Mouse (Mus musculus) myocyte (in vitro differentiated cells): ENCODE measurements around the gene Nampt.

Source experiments
- CEBPB ChIP-seq: IDR thresholded peaks from 2 replicates; pipeline ENCODE4 v1.6.1; 2011; ENCODE audit warnings: mild to moderate bottlenecking, moderate library complexity; ENCODE audit not compliant: poor library complexity, insufficient read depth, severe bottlenecking
- E2F4 ChIP-seq: IDR thresholded peaks from one replicate; pipeline ENCODE4 v1.6.1; 2011; ENCODE audit warnings: mild to moderate bottlenecking, control low read depth, moderate library complexity; ENCODE audit not compliant: insufficient read depth
- MAX ChIP-seq: IDR thresholded peaks from one replicate; pipeline ENCODE4 v1.6.1; 2011; ENCODE audit warnings: low read depth, mild to moderate bottlenecking, control low read depth
- MYOD1 ChIP-seq, 3 experiments: IDR thresholded peaks; one replicate each; pipeline ENCODE4 v1.6.1; 2011; ENCODE audit warnings: control low read depth in 2 of 3, low read depth in 2 of 3, mild to moderate bottlenecking in 2 of 3, moderate library complexity in 1 of 3; ENCODE audit not compliant: insufficient read length in 2 of 3, control insufficient read depth in 1 of 3
- MYOG ChIP-seq, 3 experiments: IDR thresholded peaks; one replicate each; pipeline ENCODE4 v1.6.1; 2011; ENCODE audit warnings: control low read depth in 2 of 3, low read depth in 2 of 3, mild to moderate bottlenecking in 2 of 3; ENCODE audit not compliant: insufficient read length in 2 of 3, control insufficient read depth in 1 of 3, insufficient read depth in 1 of 3
- POLR2A ChIP-seq: IDR thresholded peaks from one replicate; pipeline ENCODE4 v1.6.1; 2011; ENCODE audit warnings: low read depth, mild to moderate bottlenecking, control low read depth, moderate library complexity; ENCODE audit not compliant: insufficient read length
- POLR2AphosphoS2 ChIP-seq: IDR thresholded peaks from one replicate; pipeline ENCODE4 v1.6.1; 2011; ENCODE audit warnings: low read depth, control low read depth; ENCODE audit not compliant: insufficient read length
- REST ChIP-seq: IDR thresholded peaks from one replicate; pipeline ENCODE4 v1.6.1; 2011; ENCODE audit warnings: mild to moderate bottlenecking, control low read depth, moderate library complexity; ENCODE audit not compliant: insufficient read depth, insufficient read length
- SRF ChIP-seq: IDR thresholded peaks from one replicate; pipeline ENCODE4 v1.6.1; 2011; ENCODE audit warnings: low read depth; ENCODE audit not compliant: control insufficient read depth, insufficient read length
- TCF12 ChIP-seq: IDR thresholded peaks from one replicate; pipeline ENCODE4 v1.6.1; 2011; ENCODE audit warnings: mild to moderate bottlenecking, control low read depth; ENCODE audit not compliant: poor library complexity, insufficient read depth, severe bottlenecking
- TCF3 ChIP-seq: IDR thresholded peaks from one replicate; pipeline ENCODE4 v1.6.1; 2011; ENCODE audit warnings: low read depth, control low read depth; ENCODE audit not compliant: insufficient read length
- USF1 ChIP-seq: IDR thresholded peaks from one replicate; pipeline ENCODE4 v1.6.1; 2011; ENCODE audit warnings: low read depth, mild to moderate bottlenecking, control low read depth, moderate library complexity

GRCm38 (mm10) chr12:32789092-32789491, 30.3 kb upstream of the Nampt start:
- TF ChIP-seq POLR2A (no peak), MAX (no peak), MYOG (IDR thresholded peaks at IDR 0.05; ENCODE audit: control insufficient read depth in 1 of 3, insufficient read depth in 1 of 3, insufficient read length in 2 of 3, low read depth in 2 of 3) (no peak), TCF12 (no peak), TCF3 (no peak), E2F4 (no peak), POLR2AphosphoS2 (no peak), CEBPB (no peak), USF1 (no peak), REST (no peak), SRF (no peak), MYOD1 (IDR thresholded peaks at IDR 0.05; ENCODE audit: control insufficient read depth in 1 of 3, insufficient read length in 2 of 3, low read depth in 2 of 3) (no peak)
